Mouse (Mus musculus) hindbrain, embryonic 16.5 days (tissue): Measurements from ENCODE around the gene Kcnip4. TPM values are rescaled to one million over a fixed set of nuclear protein-coding genes. Genes with fewer than 3 reads are reported as not detected.
A peak's percentile ranks its signal among the peaks of the same experiment; 100 is the strongest.

Experiments
- ATAC-seq: fragments of 200-750 bp; cut with Nextera tagmentation; 2 replicates; pipeline ENCODE4 v1.8.0; 2017; ENCODE audit warnings: moderate TSS enrichment, moderate library complexity
- H3K27ac ChIP-seq: fragments of 300-500 bp; sonication (generic); 2 replicates; pipeline ENCODE4 v1.5.1; 2014; ENCODE audit warnings: low read depth, mild to moderate bottlenecking, control low read depth, low read length, moderate library complexity
- H3K27me3 ChIP-seq: fragments of 300-500 bp; sonication (generic); replicated peaks from 2 replicates; pipeline ENCODE4 v1.6.1; 2014; ENCODE audit warnings: low read length; ENCODE audit not compliant: control insufficient read depth, insufficient read depth
- H3K36me3 ChIP-seq: fragments of 300-500 bp; sonication (generic); 2 replicates; pipeline ENCODE4 v1.6.1; 2014; ENCODE audit warnings: mild to moderate bottlenecking, low read length, moderate library complexity, mixed read lengths; ENCODE audit not compliant: control insufficient read depth, insufficient read depth
- H3K4me1 ChIP-seq: fragments of 300-500 bp; sonication (generic); 2 replicates; pipeline ENCODE4 v1.6.1; 2014; ENCODE audit warnings: low read depth, low read length; ENCODE audit not compliant: control insufficient read depth, insufficient read depth
- H3K4me2 ChIP-seq: fragments of 300-500 bp; sonication (generic); 2 replicates; pipeline ENCODE4 v1.6.1; 2014; ENCODE audit warnings: mild to moderate bottlenecking, low read length, control low read depth, moderate library complexity
- H3K4me3 ChIP-seq: fragments of 300-500 bp; sonication (generic); 2 replicates; pipeline ENCODE4 v1.5.1; 2014; ENCODE audit warnings: mild to moderate bottlenecking, low read length, control low read depth, moderate library complexity
- H3K9ac ChIP-seq: fragments of 300-500 bp; sonication (generic); 2 replicates; pipeline ENCODE4 v1.6.1; 2014; ENCODE audit warnings: low read depth, mild to moderate bottlenecking, control low read depth, low read length, moderate library complexity
- H3K9me3 ChIP-seq: fragments of 300-500 bp; sonication (generic); 2 replicates; pipeline ENCODE4 v1.6.1; 2014; ENCODE audit warnings: mild to moderate bottlenecking, low read length, moderate library complexity; ENCODE audit not compliant: control insufficient read depth
- WGBS: fragments of 180-500 bp; shearing (Covaris S2); extraction: QIAGEN DNeasy Blood & Tissue Kit; methylation state at CpG from one replicate; pipeline ENCODE4 v1.1.7; 2014; 5-methylcytosine and 5-hydroxymethylcytosine counted together
- polyA plus RNA-seq: library from polyadenylated mRNA; unstranded; fragments of >200 nt; fragmentation: Nextera tagmentation; extraction: Ambion mirVana; gene quantifications from 2 replicates; pipeline ENCODE4 v1.2.1, GENCODE M21; 2015

Gene Kcnip4
- polyA plus RNA-seq, 1 experiment from 2014 or later, result 23.5 TPM

- Histone ChIP-seq H3K27me3 (no peaks in the 10 kb centered on the region), H3K9ac (no peak overlapping the region), H3K4me2 (no peak overlapping the region), H3K27ac (no peak overlapping the region), H3K9me3 (no peaks in the 10 kb centered on the region), H3K4me1 (no peaks in the 10 kb centered on the region), H3K4me3 (no peak overlapping the region), H3K36me3 (no peaks in the 10 kb centered on the region)
- WGBS, result 78% methylated on average over 1 of the region's 1 CpGs
- no peak for ATAC-seq
Measured at GRCm38 (mm10) chr5:49408351-49408750, 116.4 kb downstream of the Kcnip4 start.

- Histone ChIP-seq H3K9me3 (no peaks in the 10 kb centered on the region), H3K27me3 (no peaks in the 10 kb centered on the region), H3K4me1 (no peaks in the 10 kb centered on the region), H3K36me3 (no peaks in the 10 kb centered on the region), H3K27ac (no peak overlapping the region), H3K9ac (no peak overlapping the region), H3K4me2 (no peak overlapping the region), H3K4me3 (no peak overlapping the region)
- no peak for ATAC-seq
- 40% methylated on average over 3 of the region's 3 CpGs for WGBS
Measured at GRCm38 (mm10) chr5:49370543-49371076, 154.1 kb downstream of the Kcnip4 start.

- WGBS, result 49% methylated on average over 13 of the region's 13 CpGs
Measured at GRCm38 (mm10) chr5:49368636-49369423, 155.9 kb downstream of the Kcnip4 start.

GRCm38 (mm10) chr5:49356381-49356780 is 168.3 kb downstream of the Kcnip4 start:
- WGBS, result 83% methylated on average over 3 of the region's 3 CpGs

More at GRCm38 (mm10) chr5:49368636-49369423, 155.9 kb downstream of the Kcnip4 start:
- no peak overlapping the region for H3K4me2 ChIP-seq
- no peak overlapping the region for H3K9ac ChIP-seq
- no peaks in the 10 kb centered on the region for H3K9me3 ChIP-seq
- H3K27me3 ChIP-seq, result no peaks in the 10 kb centered on the region
- no peak for ATAC-seq
- no peak overlapping the region for H3K4me3 ChIP-seq
- H3K4me1 ChIP-seq, result no peaks in the 10 kb centered on the region
- H3K27ac ChIP-seq, result no peak overlapping the region
- H3K36me3 ChIP-seq, result no peaks in the 10 kb centered on the region

GRCm38 (mm10) chr5:49352061-49352460 is 172.6 kb downstream of the Kcnip4 start:
- Histone ChIP-seq H3K4me2 (no peak overlapping the region), H3K9me3 (no peaks in the 10 kb centered on the region), H3K4me3 (no peak overlapping the region), H3K27ac (no peak overlapping the region), H3K36me3 (no peaks in the 10 kb centered on the region), H3K9ac (no peak overlapping the region), H3K4me1 (no peaks in the 10 kb centered on the region), H3K27me3 (no peaks in the 10 kb centered on the region)
- WGBS, result 67% methylated on average over 5 of the region's 5 CpGs
- ATAC-seq, result no peak

More at GRCm38 (mm10) chr5:49356381-49356780, 168.3 kb downstream of the Kcnip4 start:
- no peaks in the 10 kb centered on the region for H3K4me1 ChIP-seq
- no peak for ATAC-seq
- H3K27ac ChIP-seq, result no peak overlapping the region
- H3K4me2 ChIP-seq, result no peak overlapping the region
- no peak overlapping the region for H3K4me3 ChIP-seq
- H3K9me3 ChIP-seq, result no peaks in the 10 kb centered on the region
- H3K36me3 ChIP-seq, result no peaks in the 10 kb centered on the region
- H3K9ac ChIP-seq, result no peak overlapping the region
- no peaks in the 10 kb centered on the region for H3K27me3 ChIP-seq

GRCm38 (mm10) chr5:49350126-49350909 is 174.4 kb downstream of the Kcnip4 start:
- Histone ChIP-seq H3K9ac (no peak overlapping the region), H3K27ac (no peak overlapping the region), H3K4me1 (no peaks in the 10 kb centered on the region), H3K4me3 (no peak overlapping the region), H3K4me2 (no peak overlapping the region), H3K36me3 (no peaks in the 10 kb centered on the region), H3K9me3 (no peaks in the 10 kb centered on the region), H3K27me3 (no peaks in the 10 kb centered on the region)
- peak; percentile 90 for ATAC-seq
- WGBS, result 32% methylated on average over 4 of the region's 4 CpGs

- no peak overlapping the region for H3K4me3 ChIP-seq
- ATAC-seq, result no peak
- no peaks in the 10 kb centered on the region for H3K36me3 ChIP-seq
- no peak overlapping the region for H3K4me2 ChIP-seq
- no peak overlapping the region for H3K27ac ChIP-seq
- H3K4me1 ChIP-seq, result no peaks in the 10 kb centered on the region
- WGBS, result 81% methylated on average over 5 of the region's 5 CpGs
- H3K27me3 ChIP-seq, result no peaks in the 10 kb centered on the region
- no peak overlapping the region for H3K9ac ChIP-seq
- no peaks in the 10 kb centered on the region for H3K9me3 ChIP-seq
Measured at GRCm38 (mm10) chr5:49349541-49349940, 175.2 kb downstream of the Kcnip4 start.

- H3K4me3 ChIP-seq, result no peak overlapping the region
- H3K4me1 ChIP-seq, result no peaks in the 10 kb centered on the region
- no peak overlapping the region for H3K27ac ChIP-seq
- H3K27me3 ChIP-seq, result no peaks in the 10 kb centered on the region
- ATAC-seq, result no peak
- WGBS, result 39% methylated on average over 5 of the region's 5 CpGs
- no peaks in the 10 kb centered on the region for H3K36me3 ChIP-seq
- H3K9me3 ChIP-seq, result no peaks in the 10 kb centered on the region
- no peak overlapping the region for H3K9ac ChIP-seq
- no peak overlapping the region for H3K4me2 ChIP-seq
Measured at GRCm38 (mm10) chr5:49348511-49348910, 176.2 kb downstream of the Kcnip4 start.

- Histone ChIP-seq H3K27me3 (no peaks in the 10 kb centered on the region), H3K9ac (no peak overlapping the region), H3K9me3 (no peaks in the 10 kb centered on the region), H3K4me1 (no peaks in the 10 kb centered on the region), H3K36me3 (no peaks in the 10 kb centered on the region), H3K4me3 (no peak overlapping the region), H3K27ac (no peak overlapping the region), H3K4me2 (no peak overlapping the region)
- WGBS, result 76% methylated on average over 1 of the region's 1 CpGs
- ATAC-seq, result no peak
Measured at GRCm38 (mm10) chr5:49344606-49345005, 180.1 kb downstream of the Kcnip4 start.
